Mouse (Mus musculus) midbrain, postnatal 0 days (tissue): Measurements from ENCODE around the gene D17H6S53E. TPM values are rescaled to one million over a fixed set of nuclear protein-coding genes. Genes with fewer than 3 reads are reported as not detected.

ENCODE experiments used
- ATAC-seq: fragments of 200-750 bp; cut with Nextera tagmentation; 2 replicates; pipeline ENCODE4 v1.8.0; 2017; ENCODE audit warnings: moderate number of reproducible peaks, mild to moderate bottlenecking, moderate TSS enrichment, moderate library complexity; ENCODE audit not compliant: low FRiP score
- DNase-seq: peaks from one replicate; pipeline ENCODE4 v3.0.0-alpha.2; 2015; ENCODE audit warnings: low spot score
- H3K27ac ChIP-seq: fragments of 300-500 bp; sonication (generic); 2 replicates; pipeline ENCODE4 v1.5.1; 2014; ENCODE audit warnings: low read depth, mild to moderate bottlenecking, low read length, mixed read lengths
- H3K27me3 ChIP-seq: fragments of 300-500 bp; sonication (generic); 2 replicates; pipeline ENCODE4 v1.6.1; 2014; ENCODE audit warnings: low read length, control low read depth, mixed read lengths; ENCODE audit not compliant: insufficient read depth
- H3K36me3 ChIP-seq: fragments of 300-500 bp; sonication (generic); 2 replicates; pipeline ENCODE4 v1.6.1; 2014; ENCODE audit warnings: low read length, control low read depth, mixed read lengths; ENCODE audit not compliant: insufficient read depth
- H3K4me1 ChIP-seq: fragments of 300-500 bp; sonication (generic); 2 replicates; pipeline ENCODE4 v1.6.1; 2014; ENCODE audit warnings: mild to moderate bottlenecking, control low read depth, antibody characterized with exemption, low read length, mixed read lengths; ENCODE audit not compliant: insufficient read depth
- H3K4me2 ChIP-seq: fragments of 300-500 bp; sonication (generic); 2 replicates; pipeline ENCODE4 v1.6.1; 2014; ENCODE audit warnings: low read depth, mild to moderate bottlenecking, low read length, mixed read lengths; ENCODE audit not compliant: poor library complexity, severe bottlenecking
- H3K4me3 ChIP-seq: fragments of 300-500 bp; sonication (generic); 2 replicates; pipeline ENCODE4 v1.5.1; 2014; ENCODE audit warnings: low read depth, mild to moderate bottlenecking, low read length, moderate library complexity
- H3K9ac ChIP-seq: fragments of 300-500 bp; sonication (generic); replicated peaks from 2 replicates; pipeline ENCODE4 v1.6.1; 2014; ENCODE audit warnings: mild to moderate bottlenecking, low read length, moderate library complexity, mixed read lengths; ENCODE audit not compliant: poor library complexity, severe bottlenecking
- H3K9me3 ChIP-seq: fragments of 300-500 bp; sonication (generic); 2 replicates; pipeline ENCODE4 v1.6.1; 2016; ENCODE audit warnings: low read length, control low read depth
- CTCF ChIP-seq: IDR thresholded peaks from 2 replicates; pipeline ENCODE4 v1.5.1; 2016; ENCODE audit warnings: antibody characterized with exemption, mild to moderate bottlenecking
- WGBS: fragments of 180-500 bp; shearing (Covaris S2); extraction: QIAGEN DNeasy Blood & Tissue Kit; methylation state at CpG from one replicate; pipeline ENCODE4 v1.1.7; 2014; 5-methylcytosine and 5-hydroxymethylcytosine counted together
- polyA plus RNA-seq: library from polyadenylated mRNA; unstranded; fragments of >200 nt; fragmentation: Nextera tagmentation; extraction: Ambion mirVana; gene quantifications from 2 replicates; pipeline ENCODE4 v1.2.1, GENCODE M21; 2015
- total RNA-seq: library from RNA; depleted of rRNA; stranded (reverse); fragments of >200 nt; gene quantifications from 2 replicates; pipeline ENCODE4 v1.2.3, GENCODE M21; 2014; rRNA removed

D17H6S53E gene
- total RNA-seq = 10.7 and 28.0 TPM in 2 replicates
- 9.6 and 10.3 TPM in 2 replicates for polyA plus RNA-seq

GRCm38 (mm10) chr17:35126206-35126611 lies at the start of gene D17H6S53E:
Gene D17H6S53E (plus strand): TSS chr17:35126373.
- Histone ChIP-seq H3K36me3 (peaks cover 13% of the 10 kb centered on the region), H3K27ac (peak within 1 kb of the TSS; percentile 80), H3K4me1 (peaks cover 13% of the 10 kb centered on the region), H3K4me3 (peak within 1 kb of the TSS; percentile 69), H3K4me2 (peak within 1 kb of the TSS; percentile 88), H3K27me3 (no peaks in the 10 kb centered on the region), H3K9me3 (no peaks in the 10 kb centered on the region), H3K9ac (peak within 1 kb of the TSS; percentile 84)
- TF ChIP-seq CTCF = no peak
- ATAC-seq (peak; percentile 22; the same call in 1 of the 2 replicates), DNase-seq (peak; percentile 74)
- under 1% methylated on average over 36 of the region's 36 CpGs for WGBS

- no peaks in the 10 kb centered on the region for H3K4me1 ChIP-seq
- H3K27ac ChIP-seq = no peak within 1 kb of the TSS
- no peak for DNase-seq
- H3K36me3 ChIP-seq = no peaks in the 10 kb centered on the region
- no peaks in the 10 kb centered on the region for H3K9me3 ChIP-seq
- peak within 1 kb of the TSS; percentile 35 for H3K4me2 ChIP-seq
- H3K4me3 ChIP-seq = peak within 1 kb of the TSS; percentile 18; the same call in 1 of the 2 replicates
- no peak for ATAC-seq
- no peak within 1 kb of the TSS for H3K9ac ChIP-seq
- WGBS = 40% methylated on average over 10 of the region's 10 CpGs
- TF ChIP-seq CTCF = no peak
- no peaks in the 10 kb centered on the region for H3K27me3 ChIP-seq
These were observed 49.5 kb upstream of the D17H6S53E start, which contains the start of gene Ly6g6e for GRCm38 (mm10) chr17:35076507-35077176. Gene Ly6g6e (plus strand): TSS chr17:35076902.

GRCm38 (mm10) chr17:35077285-35077684 lies 48.9 kb upstream of the D17H6S53E start:
- no peak for DNase-seq
- no peaks in the 10 kb centered on the region for H3K9me3 ChIP-seq
- no peak for TF ChIP-seq CTCF
- no peak overlapping the region for H3K9ac ChIP-seq
- no peak overlapping the region for H3K27ac ChIP-seq
- no peaks in the 10 kb centered on the region for H3K27me3 ChIP-seq
- H3K36me3 ChIP-seq = no peaks in the 10 kb centered on the region
- WGBS = 40% methylated on average over 2 of the region's 2 CpGs
- no peak for ATAC-seq
- no peaks in the 10 kb centered on the region for H3K4me1 ChIP-seq
- peak overlapping the region; percentile 18; the same call in 1 of the 2 replicates for H3K4me3 ChIP-seq
- peak overlapping the region; percentile 35 for H3K4me2 ChIP-seq

GRCm38 (mm10) chr17:35077786-35078233 lies 48.4 kb upstream of the D17H6S53E start, which contains the start of gene Ly6g6d:
Gene Ly6g6d (minus strand): TSS chr17:35078065.
- H3K27me3 ChIP-seq = no peaks in the 10 kb centered on the region
- peak within 1 kb of the TSS; percentile 35 for H3K4me2 ChIP-seq
- no peak within 1 kb of the TSS for H3K9ac ChIP-seq
- DNase-seq (peak; percentile 18), ATAC-seq (peak; percentile 58; the same call in 1 of the 2 replicates)
- no peaks in the 10 kb centered on the region for H3K9me3 ChIP-seq
- peak; percentile 57 for TF ChIP-seq CTCF
- no peaks in the 10 kb centered on the region for H3K4me1 ChIP-seq
- H3K27ac ChIP-seq = no peak within 1 kb of the TSS
- no peaks in the 10 kb centered on the region for H3K36me3 ChIP-seq
- peak within 1 kb of the TSS; percentile 18; the same call in 1 of the 2 replicates for H3K4me3 ChIP-seq
- 12% methylated on average over 14 of the region's 14 CpGs for WGBS

GRCm38 (mm10) chr17:35079778-35080177 lies 46.4 kb upstream of the D17H6S53E start:
- ATAC-seq = no peak
- H3K9ac ChIP-seq = no peak overlapping the region
- H3K4me3 ChIP-seq = no peak overlapping the region
- TF ChIP-seq CTCF = no peak
- no peaks in the 10 kb centered on the region for H3K27me3 ChIP-seq
- WGBS = 62% methylated on average over 9 of the region's 9 CpGs
- H3K36me3 ChIP-seq = no peaks in the 10 kb centered on the region
- H3K4me1 ChIP-seq = no peaks in the 10 kb centered on the region
- H3K4me2 ChIP-seq = no peak overlapping the region
- no peak for DNase-seq
- no peaks in the 10 kb centered on the region for H3K9me3 ChIP-seq
- H3K27ac ChIP-seq = no peak overlapping the region

GRCm38 (mm10) chr17:35080248-35080647 lies 45.9 kb upstream of the D17H6S53E start:
- H3K4me2 ChIP-seq = no peak overlapping the region
- TF ChIP-seq CTCF = no peak
- ATAC-seq (no peak), DNase-seq (no peak)
- H3K36me3 ChIP-seq = no peaks in the 10 kb centered on the region
- H3K9ac ChIP-seq = no peak overlapping the region
- no peak overlapping the region for H3K4me3 ChIP-seq
- H3K9me3 ChIP-seq = no peaks in the 10 kb centered on the region
- no peak overlapping the region for H3K27ac ChIP-seq
- 70% methylated on average over 6 of the region's 6 CpGs for WGBS
- no peaks in the 10 kb centered on the region for H3K4me1 ChIP-seq
- no peaks in the 10 kb centered on the region for H3K27me3 ChIP-seq
